Mouse (Mus musculus) hindbrain, embryonic 10.5 days (tissue): ENCODE results near the gene Lmo7. TPM values are rescaled to one million over a fixed set of nuclear protein-coding genes. Genes with fewer than 3 reads are reported as not detected.

Experiments
- DNase-seq: peaks from one replicate; pipeline ENCODE4 v3.0.0-alpha.2; 2017; ENCODE audit warnings: low spot score
- H3K27ac ChIP-seq: fragments of 300-500 bp; sonication (generic); 2 replicates; pipeline ENCODE4 v1.5.1; 2016; ENCODE audit warnings: mild to moderate bottlenecking, moderate library complexity
- H3K27me3 ChIP-seq: fragments of 300-500 bp; sonication (generic); 2 replicates; pipeline ENCODE4 v1.6.1; 2016; ENCODE audit warnings: mild to moderate bottlenecking; ENCODE audit not compliant: poor library complexity, insufficient read depth, severe bottlenecking
- H3K36me3 ChIP-seq: fragments of 300-500 bp; sonication (generic); 2 replicates; pipeline ENCODE4 v1.6.1; 2016; ENCODE audit warnings: mild to moderate bottlenecking, moderate library complexity
- H3K4me1 ChIP-seq: fragments of 300-500 bp; sonication (generic); replicated peaks from 2 replicates; pipeline ENCODE4 v1.6.1; 2016; ENCODE audit warnings: mild to moderate bottlenecking
- H3K4me3 ChIP-seq: fragments of 300-500 bp; sonication (generic); 2 replicates; pipeline ENCODE4 v1.5.1; 2016; ENCODE audit warnings: mild to moderate bottlenecking, moderate library complexity
- H3K9me3 ChIP-seq: fragments of 300-500 bp; sonication (generic); 2 replicates; pipeline ENCODE4 v1.6.1; 2016; ENCODE audit warnings: mild to moderate bottlenecking, moderate library complexity
- WGBS: fragments of 180-500 bp; shearing (Covaris S2); methylation state at CpG from one replicate; pipeline ENCODE4 v1.1.7; 2016; 5-methylcytosine and 5-hydroxymethylcytosine counted together
- polyA plus RNA-seq: library from polyadenylated mRNA; unstranded; fragments of >200 nt; fragmentation: Nextera tagmentation; extraction: Ambion mirVana; gene quantifications from 2 replicates; pipeline ENCODE4 v1.2.1, GENCODE M21; 2016

The Lmo7 gene
- polyA plus RNA-seq, 1 experiment from 2014 or later = 1.8 TPM

DNA sequence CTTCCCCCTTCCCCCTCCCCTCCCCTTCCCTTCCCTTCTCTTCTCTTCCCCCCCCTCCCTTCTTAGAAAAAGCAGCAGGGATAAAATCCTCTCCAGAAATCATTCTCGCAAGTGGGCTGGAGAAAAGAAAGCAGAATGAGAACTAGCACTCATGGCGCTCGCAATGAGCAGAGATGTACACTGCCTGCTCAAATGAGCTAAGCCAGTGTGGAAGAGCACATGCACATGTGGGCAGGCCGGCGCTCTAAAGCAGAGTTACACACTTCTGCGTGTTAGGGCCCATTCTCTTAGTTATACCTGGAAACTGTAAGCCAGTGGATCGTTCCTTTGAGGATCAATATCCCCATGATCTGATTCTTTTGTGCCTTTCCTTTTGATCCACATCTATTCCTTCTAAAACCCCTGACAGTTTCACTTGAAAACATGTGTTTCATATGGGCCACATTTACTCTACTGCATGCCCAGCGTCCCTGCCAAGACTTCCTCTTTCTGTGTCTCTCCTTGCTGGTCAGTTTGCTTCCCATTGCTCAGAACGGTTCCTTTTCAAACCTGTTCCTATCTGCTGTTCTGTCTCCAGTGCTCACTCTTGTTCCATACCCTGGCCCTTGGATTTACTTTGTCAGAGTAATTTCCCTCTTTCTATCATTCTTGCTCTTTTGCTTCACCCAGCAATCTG lies 224.2 kb downstream of the Lmo7 start:
- Histone ChIP-seq H3K36me3 (no peaks in the 10 kb centered on the region), H3K9me3 (no peaks in the 10 kb centered on the region), H3K27me3 (no peaks in the 10 kb centered on the region), H3K4me3 (no peak overlapping the region), H3K4me1 (no peaks in the 10 kb centered on the region), H3K27ac (no peak overlapping the region)
- DNase-seq = no peak
- WGBS = 86% methylated on average over 9 of the region's 9 CpGs

DNA sequence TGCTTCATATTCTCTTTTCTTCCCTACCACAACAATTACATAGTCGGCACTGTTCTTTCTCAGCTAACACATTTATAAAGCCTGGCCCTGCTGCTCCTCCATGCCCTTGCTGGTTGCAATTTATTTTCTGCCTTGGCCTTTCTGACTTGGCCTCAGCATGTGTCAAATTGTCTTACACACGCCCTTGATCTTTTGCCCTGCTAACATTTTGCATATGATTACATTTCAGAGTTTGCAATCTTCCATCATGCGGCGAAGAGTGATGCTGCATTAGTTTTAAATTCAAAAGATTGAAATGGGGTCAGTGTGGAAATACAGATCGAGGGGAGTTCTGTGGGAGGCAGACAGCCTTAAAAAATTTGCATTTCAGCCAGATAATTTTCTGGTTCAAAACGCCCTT lies 234.6 kb downstream of the Lmo7 start:
- Histone ChIP-seq H3K36me3 (no peaks in the 10 kb centered on the region), H3K27me3 (no peaks in the 10 kb centered on the region), H3K4me1 (0 out of 2 replicates have a peak, but pooled peaks cover 3% of the 10 kb centered on the region), H3K4me3 (no peak overlapping the region), H3K27ac (no peak overlapping the region), H3K9me3 (no peaks in the 10 kb centered on the region)
- DNase-seq = no peak
- WGBS = 73% methylated on average over 6 of the region's 6 CpGs

DNA sequence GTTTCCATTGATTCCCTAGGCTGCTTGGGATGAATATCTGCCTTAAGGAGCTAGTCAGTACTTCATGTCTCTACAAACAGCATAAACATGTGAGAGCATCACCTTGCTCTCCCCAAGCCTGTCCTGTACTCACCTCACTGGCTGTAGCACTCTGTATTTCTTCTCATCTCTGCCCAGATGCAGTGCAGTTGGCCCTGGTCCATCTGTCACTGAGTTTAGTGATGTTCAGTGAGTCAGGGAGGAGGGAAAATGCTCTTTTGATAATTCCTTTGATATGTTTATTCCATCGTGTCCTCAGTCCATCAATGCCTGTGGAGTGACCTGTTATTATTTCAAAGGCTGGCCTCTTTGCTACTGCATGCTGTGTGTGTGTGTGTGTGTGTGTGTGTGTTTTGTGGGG lies 235.2 kb downstream of the Lmo7 start:
- whole genome bisulfite sequencing = 76% methylated on average over 1 of the region's 1 CpGs
- DNase-seq = no peak
- no peak overlapping the region for H3K4me3 ChIP-seq
- no peaks in the 10 kb centered on the region for H3K9me3 ChIP-seq
- H3K4me1 ChIP-seq = 0 out of 2 replicates have a peak, but pooled peaks cover 3% of the 10 kb centered on the region
- H3K27me3 ChIP-seq = no peaks in the 10 kb centered on the region
- no peak overlapping the region for H3K27ac ChIP-seq
- no peaks in the 10 kb centered on the region for H3K36me3 ChIP-seq

- Histone ChIP-seq H3K27ac (no peak overlapping the region), H3K4me3 (no peak overlapping the region), H3K36me3 (no peaks in the 10 kb centered on the region), H3K27me3 (no peaks in the 10 kb centered on the region), H3K4me1 (0 out of 2 replicates have a peak, but pooled peaks cover 3% of the 10 kb centered on the region), H3K9me3 (no peaks in the 10 kb centered on the region)
- no peak for DNase-seq
- WGBS = 87% methylated on average over 1 of the region's 1 CpGs
Measured at GRCm38 (mm10) chr14:101972764-101973163, 243.0 kb downstream of the Lmo7 start.

GRCm38 (mm10) chr14:101973171-101973570 lies 243.4 kb downstream of the Lmo7 start:
- Histone ChIP-seq H3K4me1 (0 out of 2 replicates have a peak, but pooled peaks cover 3% of the 10 kb centered on the region), H3K27me3 (no peaks in the 10 kb centered on the region), H3K36me3 (no peaks in the 10 kb centered on the region), H3K4me3 (no peak overlapping the region), H3K9me3 (no peaks in the 10 kb centered on the region), H3K27ac (no peak overlapping the region)
- WGBS = 43% methylated on average over 6 of the region's 6 CpGs
- DNase-seq = no peak

- Histone ChIP-seq H3K4me1 (0 out of 2 replicates have a peak, but pooled peaks cover 3% of the 10 kb centered on the region), H3K4me3 (no peak overlapping the region), H3K27me3 (no peaks in the 10 kb centered on the region), H3K9me3 (no peaks in the 10 kb centered on the region), H3K27ac (no peak overlapping the region), H3K36me3 (no peaks in the 10 kb centered on the region)
- no peak for DNase-seq
- 86% methylated on average over 11 of the region's 11 CpGs for WGBS
Measured at GRCm38 (mm10) chr14:101976021-101976685, 246.4 kb downstream of the Lmo7 start.

Other genes starting within 250 kb of the Lmo7 start
- 4.8 and 6.0 TPM in 2 replicates for gene Tbc1d4, start 120.8 kb upstream of the Lmo7 start, polyA plus RNA-seq
- 112 and 119 TPM in 2 replicates for gene Commd6, start 89.3 kb upstream of the Lmo7 start, polyA plus RNA-seq
- gene Uchl3, start 76.0 kb upstream of the Lmo7 start, polyA plus RNA-seq = 171 and 172 TPM in 2 replicates
- 0.58 TPM in 1 of 2 replicates, not detected in the other for gene Gm9922, start 143 bp upstream of the Lmo7 start, polyA plus RNA-seq